In the genomic region with DNA sequence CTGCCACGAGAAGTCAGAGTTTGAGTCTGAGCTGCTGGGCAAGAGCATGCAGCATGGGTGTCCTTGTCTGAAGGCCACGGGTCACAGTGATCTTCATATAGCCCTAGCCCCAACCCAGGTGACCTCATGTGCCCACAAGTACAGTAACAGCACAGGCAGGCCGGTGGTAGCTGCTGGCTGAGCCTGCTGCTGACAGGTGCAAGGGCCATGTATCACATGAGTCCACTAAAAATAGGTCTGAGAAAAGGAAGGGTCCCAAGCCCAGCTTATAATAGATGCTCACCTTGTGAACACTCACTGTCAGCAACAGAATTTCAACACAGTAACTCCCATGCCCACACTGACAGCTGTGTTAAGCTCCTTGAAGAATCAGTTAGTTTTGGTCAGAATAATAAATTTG, we compare ENCODE assay signal across 20 mouse cellular contexts.
DNase-seq lines count a peak whose midpoint lies in the region; ATAC-seq lines count a peak whose summit lies in the region.
"Had no signal": no experiment of that assay in that cellular context is flagged by ENCODE, and none has a peak within 500 bp of the region (broad histone marks: within the 10 kb centered on the region; RNA-seq: fewer than 3 reads in every experiment).

No protein-coding gene starts in this region.

- 39% methylated on average over 3 of the region's 3 CpGs for WGBS in heart, embryonic 11.5 days (ENCODE audit: insufficient replicate concordance)
- 80% methylated on average over 3 of the region's 3 CpGs for WGBS in hindbrain, embryonic 10.5 days
- 80% methylated on average over 3 of the region's 3 CpGs for WGBS in forebrain, embryonic 15.5 days

- H3K4me1 ChIP-seq in megakaryocyte, embryonic 14.5 days = peaks cover 27% of the 10 kb centered on the region
- peaks cover 20% of the 10 kb centered on the region for H3K4me1 ChIP-seq in heart, embryonic 11.5 days (ENCODE audit: control insufficient read depth, insufficient read depth, low read length)
- H3K4me1 ChIP-seq in hindbrain, embryonic 10.5 days (replicated peaks) = no peaks in the 10 kb centered on the region
- H3K4me1 ChIP-seq in forebrain, embryonic 15.5 days = 0 out of 2 replicates have a peak, but pooled peaks cover 3% of the 10 kb centered on the region
- H3K4me1 ChIP-seq: embryonic facial prominence, embryonic 12.5 days; liver, embryonic 13.5 days; midbrain, embryonic 10.5 days had no signal

- H3K27ac ChIP-seq in heart, embryonic 11.5 days (ENCODE audit: low read depth, low read length) = peak overlapping the region; percentile 86
- no peak overlapping the region for H3K27ac ChIP-seq in hindbrain, embryonic 10.5 days
- no peak overlapping the region for H3K27ac ChIP-seq in forebrain, embryonic 15.5 days (replicated peaks)
- H3K27ac ChIP-seq: embryonic facial prominence, embryonic 12.5 days; hindbrain, embryonic 15.5 days; liver, embryonic 13.5 days; midbrain, embryonic 10.5 days had no signal

- H3K9me3 ChIP-seq in megakaryocyte, embryonic 14.5 days = peaks cover 2% of the 10 kb centered on the region
- no peaks in the 10 kb centered on the region for H3K9me3 ChIP-seq in heart, embryonic 11.5 days (replicated peaks; ENCODE audit: control insufficient read depth, low read length)
- no peaks in the 10 kb centered on the region for H3K9me3 ChIP-seq in hindbrain, embryonic 10.5 days
- no peaks in the 10 kb centered on the region for H3K9me3 ChIP-seq in forebrain, embryonic 15.5 days
- H3K9me3 ChIP-seq: embryonic facial prominence, embryonic 12.5 days; hindbrain, embryonic 15.5 days; liver, embryonic 13.5 days; midbrain, embryonic 10.5 days had no signal

- H3K4me3 ChIP-seq in megakaryocyte, embryonic 14.5 days (replicated peaks) = peak overlapping the region; percentile 16
- H3K4me3 ChIP-seq in heart, embryonic 11.5 days (ENCODE audit: low read depth, low read length) = no peak overlapping the region
- no peak overlapping the region for H3K4me3 ChIP-seq in hindbrain, embryonic 10.5 days
- no peak overlapping the region for H3K4me3 ChIP-seq in forebrain, embryonic 15.5 days
- H3K4me3 ChIP-seq: embryonic facial prominence, embryonic 12.5 days; hindbrain, embryonic 15.5 days; liver, embryonic 13.5 days; midbrain, embryonic 10.5 days had no signal

- H3K27me3 ChIP-seq in megakaryocyte, embryonic 14.5 days (replicated peaks) = peaks cover 2% of the 10 kb centered on the region
- H3K27me3 ChIP-seq in heart, embryonic 11.5 days (ENCODE audit: control insufficient read depth, insufficient read depth, low read length) = no peaks in the 10 kb centered on the region
- no peaks in the 10 kb centered on the region for H3K27me3 ChIP-seq in hindbrain, embryonic 10.5 days (ENCODE audit: insufficient read depth, poor library complexity, severe bottlenecking)
- H3K27me3 ChIP-seq in forebrain, embryonic 15.5 days = no peaks in the 10 kb centered on the region
- H3K27me3 ChIP-seq: embryonic facial prominence, embryonic 12.5 days; hindbrain, embryonic 15.5 days; liver, embryonic 13.5 days had no signal

- H3K9ac ChIP-seq in heart, embryonic 11.5 days (ENCODE audit: low read depth, low read length) = no peak overlapping the region
- H3K9ac ChIP-seq in forebrain, embryonic 15.5 days (replicated peaks) = no peak overlapping the region
- H3K9ac ChIP-seq: embryonic facial prominence, embryonic 12.5 days; hindbrain, embryonic 15.5 days; liver, embryonic 13.5 days had no signal

- peak overlapping the region; percentile 29; the same call in 1 of the 2 replicates for H3K4me2 ChIP-seq in heart, embryonic 11.5 days
- no peak overlapping the region for H3K4me2 ChIP-seq in forebrain, embryonic 15.5 days (replicated peaks)
- H3K4me2 ChIP-seq: embryonic facial prominence, embryonic 12.5 days; hindbrain, embryonic 15.5 days; liver, embryonic 13.5 days had no signal

- DNase-seq in gastrocnemius, postnatal 14 days = peak; percentile 23
- peak; percentile 12 for DNase-seq in heart, postnatal 25 days (ENCODE audit: low spot score)
- DNase-seq in hindbrain, embryonic 10.5 days (ENCODE audit: low spot score) = no peak
- DNase-seq in frontal cortex, postnatal 14 days (ENCODE audit: low spot score in 2 of 2) = no peak
- DNase-seq: adrenal gland, postnatal 25 days; cerebellum, postnatal 36 days; kidney, adult 11 months; kidney, postnatal 36 days; liver, embryonic 13.5 days; right cerebral cortex, postnatal 14 days; thymus, postnatal 36 days had no signal

- H3K36me3 ChIP-seq in megakaryocyte, embryonic 14.5 days (replicated peaks; ENCODE audit: low read length) = no peaks in the 10 kb centered on the region
- H3K36me3 ChIP-seq in heart, embryonic 11.5 days (ENCODE audit: control insufficient read depth, insufficient read depth, low read length) = no peaks in the 10 kb centered on the region
- no peaks in the 10 kb centered on the region for H3K36me3 ChIP-seq in hindbrain, embryonic 10.5 days
- no peaks in the 10 kb centered on the region for H3K36me3 ChIP-seq in forebrain, embryonic 15.5 days
- H3K36me3 ChIP-seq: embryonic facial prominence, embryonic 12.5 days; hindbrain, embryonic 15.5 days; liver, embryonic 13.5 days; midbrain, embryonic 10.5 days had no signal

- intact Hi-C loops in gastrocnemius, postnatal 14 days (cut with DNase I; ENCODE audit: low total_unique reads) = no loop called here
- intact Hi-C loops in heart, postnatal 25 days (cut with DNase I) = loop anchor here (5.0 kb wide), 1 partner anchor 134 kb away; no protein-coding TSS in a partner anchor

- ATAC-seq in megakaryocyte, adult 5-6 weeks (ENCODE audit: poor library complexity, severe bottlenecking) = no peak
- peak; percentile 76 for ATAC-seq in heart, embryonic 11.5 days (replicated peaks; ENCODE audit: insufficient number of reproducible peaks, low FRiP score, low TSS enrichment)
- ATAC-seq in forebrain, embryonic 15.5 days (replicated peaks) = no peak
- ATAC-seq: CD4-positive, CD25-positive, alpha-beta regulatory T cell, adult 4 months; lung, postnatal 0 days had no signal

Comparison
In these comparisons a context has a peak if more than half of its experiments do, and no peak if none do; other contexts are left out.
1. DNase-seq: peak in gastrocnemius, postnatal 14 days (single experiment) and heart, postnatal 25 days (single experiment); none in hindbrain, embryonic 10.5 days (single experiment) and frontal cortex, postnatal 14 days (0 of 2).